Mouse (Mus musculus): ENCODE results near the gene Fndc8. TPM values are rescaled to one million over a fixed set of nuclear protein-coding genes. Genes with fewer than 3 reads are reported as not detected.
A peak's percentile ranks its signal among the peaks of the same experiment; 100 is the strongest.

Fndc8 gene
- total and polyA plus RNA-seq, 2 experiments from 2014 or later, result 0.13 TPM; not detected in 1

DNA sequence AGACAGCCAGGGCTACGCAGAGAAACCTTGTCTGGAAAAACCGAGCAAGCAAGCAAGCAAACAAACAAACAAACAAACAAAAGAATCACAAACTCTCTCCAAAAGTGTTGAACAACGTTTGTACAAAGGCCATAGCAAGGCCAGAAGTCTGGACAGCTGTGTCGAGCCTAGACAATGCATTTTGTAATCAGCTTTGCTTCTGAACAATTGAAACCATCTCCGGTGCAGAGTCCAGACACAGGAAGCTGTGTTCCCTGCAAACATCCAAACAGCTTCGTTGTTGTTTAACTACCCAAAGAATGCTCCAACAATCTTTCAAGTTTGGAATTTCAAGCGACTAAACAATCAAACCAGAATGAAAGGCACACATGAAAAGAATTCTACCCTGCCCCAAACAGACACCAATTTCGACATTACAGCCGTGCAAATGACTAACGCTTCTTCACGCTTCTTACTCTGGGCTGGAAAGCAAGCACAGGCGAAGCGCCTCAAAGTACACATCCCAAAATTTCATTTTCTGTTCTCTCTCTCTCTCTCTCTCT, 34.5 kb upstream of the Fndc8 start:
- no peaks in the 10 kb centered on the region for H3K9me3 ChIP-seq (ENCODE audit: low read length)
- H3K27me3 ChIP-seq (ENCODE audit: insufficient read depth, low read length), result no peaks in the 10 kb centered on the region
- H3K4me2 ChIP-seq (ENCODE audit: low read depth, low read length), result no peak overlapping the region
- no peaks in the 10 kb centered on the region for H3K4me1 ChIP-seq (ENCODE audit: insufficient read depth, low read length)
- no peak for TF ChIP-seq CTCF (IDR thresholded peaks at IDR 0.05; ENCODE audit: low read depth)
- 73% methylated on average over 13 of the region's 13 CpGs for WGBS
- ATAC-seq (no peak), DNase-seq (ENCODE audit: low spot score) (no peak)
- no peak overlapping the region for H3K9ac ChIP-seq (replicated peaks; ENCODE audit: low read length)
- no peaks in the 10 kb centered on the region for H3K36me3 ChIP-seq (ENCODE audit: insufficient read depth, low read length)
- H3K4me3 ChIP-seq (ENCODE audit: low read length), result no peak overlapping the region
- H3K27ac ChIP-seq, result no peak overlapping the region

GRCm38 (mm10) chr11:82860759-82861158, 31.2 kb upstream of the Fndc8 start:
- DNase-seq (ENCODE audit: low spot score) (no peak), ATAC-seq (no peak)
- H3K9me3 ChIP-seq (ENCODE audit: low read length), result no peaks in the 10 kb centered on the region

DNA sequence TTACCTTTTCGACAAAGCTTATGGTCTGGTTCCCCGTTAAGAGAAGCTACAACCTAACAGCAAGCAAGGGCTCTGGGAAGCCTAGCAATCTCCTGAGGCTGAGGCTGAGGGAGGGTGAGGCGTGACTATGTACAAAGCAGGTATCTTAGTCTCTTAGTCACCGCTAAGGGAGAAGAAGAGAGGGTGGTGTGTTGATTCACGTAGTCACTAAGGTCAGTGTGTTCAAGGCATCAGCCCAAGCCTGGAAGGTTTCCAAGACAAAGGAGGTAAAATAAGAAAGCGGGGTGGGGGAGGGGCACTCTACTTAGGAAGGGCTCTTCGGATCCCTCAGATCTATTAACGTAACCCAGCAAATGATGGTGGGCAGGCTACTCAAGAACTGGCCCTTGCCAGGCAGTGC, 30.4 kb upstream of the Fndc8 start:
- Histone ChIP-seq H3K27me3 (ENCODE audit: insufficient read depth, low read length) (no peaks in the 10 kb centered on the region), H3K4me2 (ENCODE audit: low read depth, low read length) (no peak overlapping the region), H3K36me3 (ENCODE audit: insufficient read depth, low read length) (no peaks in the 10 kb centered on the region), H3K4me3 (ENCODE audit: low read length) (no peak overlapping the region), H3K4me1 (ENCODE audit: insufficient read depth, low read length) (no peaks in the 10 kb centered on the region), H3K9me3 (ENCODE audit: low read length) (no peaks in the 10 kb centered on the region), H3K27ac (no peak overlapping the region), H3K9ac (replicated peaks; ENCODE audit: low read length) (no peak overlapping the region)
- no peak for TF ChIP-seq CTCF (IDR thresholded peaks at IDR 0.05; ENCODE audit: low read depth)
- DNase-seq (ENCODE audit: low spot score) (no peak), ATAC-seq (no peak)
- 70% methylated on average over 8 of the region's 8 CpGs for WGBS

More at GRCm38 (mm10) chr11:82860759-82861158, 31.2 kb upstream of the Fndc8 start:
- H3K4me2 ChIP-seq (ENCODE audit: low read depth, low read length), result no peak overlapping the region
- H3K27ac ChIP-seq, result no peak overlapping the region
- H3K9ac ChIP-seq (replicated peaks; ENCODE audit: low read length), result no peak overlapping the region
- H3K36me3 ChIP-seq (ENCODE audit: insufficient read depth, low read length), result no peaks in the 10 kb centered on the region
- H3K4me3 ChIP-seq (ENCODE audit: low read length), result no peak overlapping the region
- 82% methylated on average over 6 of the region's 6 CpGs for WGBS
- no peaks in the 10 kb centered on the region for H3K4me1 ChIP-seq (ENCODE audit: insufficient read depth, low read length)
- H3K27me3 ChIP-seq (ENCODE audit: insufficient read depth, low read length), result no peaks in the 10 kb centered on the region
- TF ChIP-seq CTCF (IDR thresholded peaks at IDR 0.05; ENCODE audit: low read depth), result no peak

DNA sequence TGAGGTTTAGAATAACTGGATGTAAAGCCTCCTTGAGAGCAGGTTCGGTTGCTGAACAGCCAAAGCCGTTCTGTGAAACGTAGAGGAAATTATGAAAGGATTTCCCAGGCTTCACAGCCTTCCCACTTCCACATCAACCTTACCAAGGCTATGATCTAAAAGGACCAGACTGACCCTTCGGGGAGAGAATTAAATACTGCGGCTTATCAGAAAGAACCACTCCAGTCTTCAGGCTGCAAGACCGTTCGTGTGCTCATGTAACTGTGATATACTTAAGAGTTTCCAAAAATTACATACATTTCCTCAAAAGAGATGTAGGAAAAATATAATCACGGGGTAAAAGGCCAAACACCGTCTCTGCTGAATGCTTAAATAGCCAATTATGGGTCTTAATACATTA, 29.3 kb upstream of the Fndc8 start:
- H3K36me3 ChIP-seq (ENCODE audit: insufficient read depth, low read length), result no peaks in the 10 kb centered on the region
- no peak overlapping the region for H3K4me3 ChIP-seq (ENCODE audit: low read length)
- H3K4me2 ChIP-seq (ENCODE audit: low read depth, low read length), result no peak overlapping the region
- H3K9me3 ChIP-seq (ENCODE audit: low read length), result no peaks in the 10 kb centered on the region
- no peaks in the 10 kb centered on the region for H3K27me3 ChIP-seq (ENCODE audit: insufficient read depth, low read length)
- no peaks in the 10 kb centered on the region for H3K4me1 ChIP-seq (ENCODE audit: insufficient read depth, low read length)
- no peak for ATAC-seq
- no peak for DNase-seq (ENCODE audit: low spot score)
- 79% methylated on average over 9 of the region's 9 CpGs for whole genome bisulfite sequencing
- no peak overlapping the region for H3K9ac ChIP-seq (replicated peaks; ENCODE audit: low read length)
- TF ChIP-seq CTCF (IDR thresholded peaks at IDR 0.05; ENCODE audit: low read depth), result no peak
- H3K27ac ChIP-seq, result no peak overlapping the region

DNA sequence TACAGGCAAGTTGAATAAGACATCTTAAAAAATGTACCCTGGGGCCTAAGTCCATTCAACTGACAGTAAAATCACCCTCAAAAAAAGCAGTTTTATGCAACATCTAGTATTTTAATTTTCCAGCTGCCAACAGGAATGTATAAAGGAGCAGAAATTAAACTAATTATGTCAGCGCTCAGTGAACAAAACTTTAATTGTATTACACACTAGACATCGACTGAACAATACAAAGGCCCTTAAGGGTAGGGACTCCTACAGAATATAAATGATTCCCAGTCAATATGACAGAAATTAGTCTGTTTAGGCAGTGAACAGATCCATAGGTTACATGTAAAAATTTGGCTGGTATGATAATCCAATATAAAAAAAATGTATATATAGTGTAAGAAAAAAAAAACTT, 28.9 kb upstream of the Fndc8 start:
- H3K27ac ChIP-seq, result no peak overlapping the region
- no peak for DNase-seq (ENCODE audit: low spot score)

DNA sequence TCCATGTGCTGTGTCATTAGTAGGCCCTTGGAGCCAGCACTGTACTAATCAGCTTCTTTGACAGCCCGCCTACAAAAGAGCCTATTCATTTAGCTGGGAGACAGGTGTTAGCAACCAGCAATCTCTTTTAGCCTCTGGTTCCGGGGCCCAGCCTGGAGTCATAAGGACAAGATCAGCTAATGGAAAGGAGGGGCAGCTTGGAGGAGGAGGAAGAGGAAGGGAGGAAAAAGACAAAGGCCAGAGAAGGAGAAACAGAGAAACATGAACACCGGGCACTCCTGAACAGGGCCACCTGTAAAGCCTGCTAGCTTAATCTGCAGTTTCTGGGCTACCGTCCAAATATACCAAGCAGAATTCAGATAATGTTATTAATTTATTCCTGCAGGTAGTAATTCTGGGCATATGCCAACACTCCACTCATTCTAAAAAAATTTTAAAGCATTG, 28.4 kb upstream of the Fndc8 start:
- Histone ChIP-seq H3K4me2 (ENCODE audit: low read depth, low read length) (no peak overlapping the region), H3K4me3 (ENCODE audit: low read length) (no peak overlapping the region), H3K4me1 (ENCODE audit: insufficient read depth, low read length) (no peaks in the 10 kb centered on the region), H3K9me3 (ENCODE audit: low read length) (no peaks in the 10 kb centered on the region), H3K27ac (no peak overlapping the region), H3K9ac (replicated peaks; ENCODE audit: low read length) (no peak overlapping the region), H3K27me3 (ENCODE audit: insufficient read depth, low read length) (no peaks in the 10 kb centered on the region), H3K36me3 (ENCODE audit: insufficient read depth, low read length) (no peaks in the 10 kb centered on the region)
- 49% methylated on average over 4 of the region's 4 CpGs for WGBS
- ATAC-seq (no peak), DNase-seq (ENCODE audit: low spot score) (peak; percentile 23)
- TF ChIP-seq CTCF (IDR thresholded peaks at IDR 0.05; ENCODE audit: low read depth), result no peak

More for the DNA sequence above, 28.9 kb upstream of the Fndc8 start:
- WGBS, result 31% methylated on average over 2 of the region's 2 CpGs
- TF ChIP-seq CTCF (IDR thresholded peaks at IDR 0.05; ENCODE audit: low read depth), result no peak
- Histone ChIP-seq H3K9ac (replicated peaks; ENCODE audit: low read length) (no peak overlapping the region), H3K9me3 (ENCODE audit: low read length) (no peaks in the 10 kb centered on the region), H3K36me3 (ENCODE audit: insufficient read depth, low read length) (no peaks in the 10 kb centered on the region), H3K4me3 (ENCODE audit: low read length) (no peak overlapping the region), H3K4me1 (ENCODE audit: insufficient read depth, low read length) (no peaks in the 10 kb centered on the region), H3K4me2 (ENCODE audit: low read depth, low read length) (no peak overlapping the region), H3K27me3 (ENCODE audit: insufficient read depth, low read length) (no peaks in the 10 kb centered on the region)
- no peak for ATAC-seq

- WGBS, result 84% methylated on average over 10 of the region's 10 CpGs
- H3K9me3 ChIP-seq (ENCODE audit: low read length), result no peaks in the 10 kb centered on the region
- no peak for TF ChIP-seq CTCF (IDR thresholded peaks at IDR 0.05; ENCODE audit: low read depth)
- no peaks in the 10 kb centered on the region for H3K27me3 ChIP-seq (ENCODE audit: insufficient read depth, low read length)
- no peak overlapping the region for H3K4me2 ChIP-seq (ENCODE audit: low read depth, low read length)
- no peak overlapping the region for H3K9ac ChIP-seq (replicated peaks; ENCODE audit: low read length)
- no peak overlapping the region for H3K27ac ChIP-seq
- no peaks in the 10 kb centered on the region for H3K4me1 ChIP-seq (ENCODE audit: insufficient read depth, low read length)
- DNase-seq (ENCODE audit: low spot score) (no peak), ATAC-seq (no peak)
- no peak overlapping the region for H3K4me3 ChIP-seq (ENCODE audit: low read length)
- H3K36me3 ChIP-seq (ENCODE audit: insufficient read depth, low read length), result no peaks in the 10 kb centered on the region
Measured at GRCm38 (mm10) chr11:82865957-82866356, 26.0 kb upstream of the Fndc8 start.
